Mouse (Mus musculus) left cerebral cortex, adult 18-20 months (tissue): ENCODE results near the gene Panx1. TPM values are rescaled to one million over a fixed set of nuclear protein-coding genes. Genes with fewer than 3 reads are reported as not detected.

Experiments
- DNase-seq, 2 experiments: peaks; one replicate each; pipeline ENCODE4 v3.0.0; 2021 to 2022; ENCODE audit warnings: low spot score in 2 of 2, mixed read lengths in 1 of 2
- total RNA-seq, 2 experiments: library from RNA; stranded (reverse); gene quantifications; 2 replicates each; pipeline ENCODE4 v1.2.3; 2021

Gene Panx1
- total RNA-seq, 2 experiments from 2014 or later: 26.4 to 28.6 TPM

DNA sequence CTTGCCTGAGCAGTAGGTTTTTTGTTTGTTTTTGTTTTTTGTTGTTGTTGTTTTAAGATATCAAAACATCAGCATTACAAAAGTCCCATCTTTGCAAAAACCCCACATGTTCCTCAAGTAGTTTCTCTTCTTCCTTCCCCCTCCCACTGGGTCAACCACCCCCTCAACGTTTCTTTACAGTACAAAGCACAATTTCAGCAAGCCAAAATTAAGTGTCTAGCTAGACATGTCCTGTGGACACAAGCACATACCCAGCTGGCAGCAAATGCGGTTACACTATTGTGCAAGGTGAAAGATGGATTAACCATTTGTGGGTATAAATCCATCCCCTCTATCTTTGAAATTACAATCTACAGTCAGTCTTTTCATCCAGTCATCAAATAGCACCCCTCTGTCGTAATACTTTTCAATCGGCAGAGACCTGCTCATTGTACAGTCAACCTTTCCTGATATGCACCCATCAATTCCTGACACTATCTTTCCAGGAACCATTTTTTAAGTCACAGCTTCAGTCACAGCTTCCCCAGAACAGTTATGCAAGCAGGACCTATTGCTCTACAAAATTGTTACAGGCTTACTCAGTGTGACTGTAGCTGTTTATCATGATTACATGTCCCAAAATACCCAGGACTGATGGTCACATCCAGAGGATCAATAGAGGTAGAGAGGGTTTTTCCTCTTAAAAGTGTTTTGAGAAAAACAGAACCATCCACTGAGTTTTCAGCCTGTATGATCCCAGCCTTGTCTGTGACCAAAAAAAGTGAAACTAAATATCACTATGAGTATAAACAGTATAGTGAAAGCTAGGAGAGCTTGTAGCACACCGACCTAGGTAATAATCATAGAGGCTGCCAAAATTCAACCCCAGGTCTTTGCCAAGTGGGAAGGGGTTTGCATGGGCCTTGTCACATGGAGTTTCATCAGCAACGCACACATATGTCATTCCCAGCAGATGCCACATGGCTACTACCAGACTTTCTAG is 70.7 kb downstream of the Panx1 start:
- no peak for DNase-seq

GRCm38 (mm10) chr9:14973762-14974161 is 71.5 kb downstream of the Panx1 start:
- no peak for DNase-seq

- DNase-seq: no peak
Observed at GRCm38 (mm10) chr9:14970805-14971525, 74.3 kb downstream of the Panx1 start.

DNA sequence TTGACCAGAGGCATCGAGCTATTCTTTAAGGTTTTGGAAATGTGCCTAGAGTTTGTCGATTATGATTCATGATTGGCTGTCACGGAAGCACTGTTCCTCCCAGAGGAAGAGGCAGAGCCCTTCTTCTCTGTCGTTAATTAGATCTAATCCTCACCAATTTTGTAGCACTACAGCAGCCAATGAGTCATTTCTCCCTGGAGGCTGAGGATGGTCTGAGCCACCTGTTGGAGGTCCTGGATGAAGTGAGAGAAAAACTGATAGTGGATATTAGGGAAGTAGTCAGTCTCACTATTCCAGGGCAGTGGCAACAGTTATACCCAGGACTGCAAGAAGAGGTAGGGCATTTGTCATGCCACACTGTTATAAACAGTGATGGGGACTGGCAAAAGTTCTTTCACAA is 75.1 kb downstream of the Panx1 start:
- DNase-seq: no peak

DNA sequence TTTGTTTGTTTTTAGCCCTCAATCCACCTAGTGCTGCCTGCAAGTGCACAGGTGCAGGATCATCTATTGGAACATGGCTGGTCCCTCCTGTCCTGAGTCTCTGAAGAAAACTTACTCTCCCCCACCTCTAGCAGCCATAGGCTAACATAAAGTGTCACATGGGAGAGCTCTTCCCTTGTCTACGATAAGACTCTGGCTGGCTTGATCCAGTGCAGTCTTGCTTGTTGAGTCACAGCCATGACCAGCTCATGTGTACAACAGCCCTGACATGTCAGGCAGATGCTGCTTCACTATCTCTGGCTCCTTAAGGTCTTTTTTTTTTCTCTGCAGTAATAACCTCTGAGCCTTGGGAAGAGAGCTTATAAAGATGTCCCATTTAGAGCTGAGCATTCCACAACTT is 77.7 kb downstream of the Panx1 start:
- no peak for DNase-seq

GRCm38 (mm10) chr9:14966787-14967186 is 78.5 kb downstream of the Panx1 start:
- DNase-seq: no peak

GRCm38 (mm10) chr9:14965368-14965767 is 79.9 kb downstream of the Panx1 start:
- no peak for DNase-seq

- DNase-seq: no peak
Observed at GRCm38 (mm10) chr9:14962769-14963168, 82.5 kb downstream of the Panx1 start.

- no peak for DNase-seq
Observed at GRCm38 (mm10) chr9:14954659-14955058, 90.6 kb downstream of the Panx1 start.

Other genes starting within 250 kb of the Panx1 start
- gene Gpr83, start 185.3 kb downstream of the Panx1 start, total RNA-seq: 10 to 100 TPM; 23.2 to 27.9 TPM
- gene Izumo1r, start 141.5 kb downstream of the Panx1 start, total RNA-seq: not detected
- not detected for gene Hephl1, start 66.6 kb upstream of the Panx1 start, total RNA-seq
- 10 to 100 TPM in 1 of 2 experiments, 1 to 10 TPM in 1; 9.9 to 11.4 TPM for gene Vstm5, start 193.6 kb upstream of the Panx1 start, total RNA-seq
- 10 to 100 TPM; 33.0 to 35.4 TPM for gene Med17, start 234.5 kb upstream of the Panx1 start, total RNA-seq